Mouse (Mus musculus) hindbrain, embryonic 13.5 days (tissue): ENCODE data around the gene Meox1. TPM values are rescaled to one million over a fixed set of nuclear protein-coding genes. Genes with fewer than 3 reads are reported as not detected.

Experiments used
- ATAC-seq: fragments of 200-750 bp; cut with Nextera tagmentation; 2 replicates; pipeline ENCODE4 v1.8.0; 2017; ENCODE audit warnings: moderate TSS enrichment; ENCODE audit not compliant: low FRiP score
- H3K27ac ChIP-seq: fragments of 300-500 bp; sonication (generic); 2 replicates; pipeline ENCODE4 v1.5.1; 2015; ENCODE audit warnings: inconsistent platforms, mild to moderate bottlenecking, moderate library complexity
- H3K27me3 ChIP-seq: fragments of 300-500 bp; sonication (generic); 2 replicates; pipeline ENCODE4 v1.6.1; 2015; ENCODE audit warnings: mild to moderate bottlenecking, inconsistent platforms
- H3K36me3 ChIP-seq: fragments of 300-500 bp; sonication (generic); 2 replicates; pipeline ENCODE4 v1.6.1; 2015; ENCODE audit warnings: mild to moderate bottlenecking, inconsistent platforms
- H3K4me1 ChIP-seq: fragments of 300-500 bp; sonication (generic); replicated peaks from 2 replicates; pipeline ENCODE4 v1.6.1; 2015; ENCODE audit warnings: inconsistent platforms
- H3K4me2 ChIP-seq: fragments of 300-500 bp; sonication (generic); 2 replicates; pipeline ENCODE4 v1.6.1; 2015; ENCODE audit warnings: inconsistent platforms, mild to moderate bottlenecking, moderate library complexity
- H3K4me3 ChIP-seq: fragments of 300-500 bp; sonication (generic); 2 replicates; pipeline ENCODE4 v1.5.1; 2015; ENCODE audit warnings: mild to moderate bottlenecking, inconsistent platforms
- H3K9ac ChIP-seq: fragments of 300-500 bp; sonication (generic); 2 replicates; pipeline ENCODE4 v1.6.1; 2015; ENCODE audit warnings: mild to moderate bottlenecking, inconsistent platforms
- H3K9me3 ChIP-seq: fragments of 300-500 bp; sonication (generic); 2 replicates; pipeline ENCODE4 v1.6.1; 2016; ENCODE audit warnings: inconsistent platforms
- WGBS: fragments of 180-500 bp; shearing (Covaris S2); methylation state at CpG from one replicate; pipeline ENCODE4 v1.1.7; 2015; 5-methylcytosine and 5-hydroxymethylcytosine counted together
- polyA plus RNA-seq: library from polyadenylated mRNA; unstranded; fragments of >200 nt; fragmentation: Nextera tagmentation; extraction: Ambion mirVana; gene quantifications from 2 replicates; pipeline ENCODE4 v1.2.1, GENCODE M21; 2015

Meox1 gene
- polyA plus RNA-seq, 1 experiment from 2014 or later: 0.43 TPM

GRCm38 (mm10) chr11:101891451-101891850 is 2.7 kb downstream of the Meox1 start:
- Histone ChIP-seq H3K4me2 (peak overlapping the region; percentile 17; the same call in 1 of the 2 replicates), H3K27me3 (peaks cover 51% of the 10 kb centered on the region), H3K4me1 (peaks cover 29% of the 10 kb centered on the region), H3K27ac (no peak overlapping the region), H3K36me3 (no peaks in the 10 kb centered on the region), H3K9ac (no peak overlapping the region), H3K9me3 (no peaks in the 10 kb centered on the region), H3K4me3 (no peak overlapping the region)
- ATAC-seq: no peak
- 15% methylated on average over 11 of the region's 11 CpGs for WGBS

GRCm38 (mm10) chr11:101889781-101890180 is 4.4 kb downstream of the Meox1 start:
- peak overlapping the region; percentile 22 for H3K4me3 ChIP-seq
- H3K9ac ChIP-seq: peak overlapping the region; percentile 64
- no peaks in the 10 kb centered on the region for H3K9me3 ChIP-seq
- no peak overlapping the region for H3K27ac ChIP-seq
- peaks cover 29% of the 10 kb centered on the region for H3K4me1 ChIP-seq
- H3K27me3 ChIP-seq: peaks cover 39% of the 10 kb centered on the region
- no peaks in the 10 kb centered on the region for H3K36me3 ChIP-seq
- ATAC-seq: no peak
- WGBS: under 1% methylated on average over 13 of the region's 13 CpGs
- H3K4me2 ChIP-seq: peak overlapping the region; percentile 53

GRCm38 (mm10) chr11:101888820-101889219 is 5.4 kb downstream of the Meox1 start:
- Histone ChIP-seq H3K4me1 (peaks cover 25% of the 10 kb centered on the region), H3K27ac (no peak overlapping the region), H3K36me3 (no peaks in the 10 kb centered on the region), H3K9ac (no peak overlapping the region), H3K27me3 (peaks cover 30% of the 10 kb centered on the region), H3K4me3 (no peak overlapping the region), H3K4me2 (no peak overlapping the region), H3K9me3 (no peaks in the 10 kb centered on the region)
- WGBS: 67% methylated on average over 6 of the region's 6 CpGs
- ATAC-seq: no peak

- WGBS: 76% methylated on average over 12 of the region's 12 CpGs
- H3K9me3 ChIP-seq: no peaks in the 10 kb centered on the region
Measured at GRCm38 (mm10) chr11:101886436-101886835, 7.7 kb downstream of the Meox1 start.

GRCm38 (mm10) chr11:101885881-101886319 is 8.3 kb downstream of the Meox1 start:
- Histone ChIP-seq H3K4me2 (no peak overlapping the region), H3K4me1 (peaks cover 21% of the 10 kb centered on the region), H3K4me3 (no peak overlapping the region), H3K36me3 (no peaks in the 10 kb centered on the region), H3K27ac (no peak overlapping the region), H3K9me3 (no peaks in the 10 kb centered on the region), H3K27me3 (peaks cover 18% of the 10 kb centered on the region; the same call in 1 of the 2 replicates), H3K9ac (no peak overlapping the region)
- WGBS: 65% methylated on average over 6 of the region's 6 CpGs
- no peak for ATAC-seq

More at GRCm38 (mm10) chr11:101886436-101886835, 7.7 kb downstream of the Meox1 start:
- no peak for ATAC-seq
- Histone ChIP-seq H3K9ac (no peak overlapping the region), H3K4me2 (no peak overlapping the region), H3K4me3 (no peak overlapping the region), H3K27ac (0 out of 2 replicates have a peak overlapping the region, but pooled peaks have one; percentile 12), H3K4me1 (peaks cover 25% of the 10 kb centered on the region), H3K27me3 (peaks cover 18% of the 10 kb centered on the region; the same call in 1 of the 2 replicates), H3K36me3 (no peaks in the 10 kb centered on the region)

GRCm38 (mm10) chr11:101885232-101885631 is 8.9 kb downstream of the Meox1 start:
- H3K27me3 ChIP-seq: peaks cover 16% of the 10 kb centered on the region; the same call in 1 of the 2 replicates
- WGBS: 58% methylated on average over 6 of the region's 6 CpGs
- peaks cover 16% of the 10 kb centered on the region for H3K4me1 ChIP-seq
- no peak overlapping the region for H3K9ac ChIP-seq
- no peak for ATAC-seq
- H3K4me2 ChIP-seq: no peak overlapping the region
- H3K27ac ChIP-seq: no peak overlapping the region
- H3K4me3 ChIP-seq: no peak overlapping the region
- no peaks in the 10 kb centered on the region for H3K36me3 ChIP-seq
- H3K9me3 ChIP-seq: no peaks in the 10 kb centered on the region

- WGBS: 68% methylated on average over 2 of the region's 2 CpGs
- Histone ChIP-seq H3K36me3 (no peaks in the 10 kb centered on the region), H3K4me2 (no peak overlapping the region), H3K9ac (0 out of 2 replicates have a peak overlapping the region, but pooled peaks have one; percentile 3), H3K27me3 (peaks cover 16% of the 10 kb centered on the region; the same call in 1 of the 2 replicates), H3K4me1 (peaks cover 13% of the 10 kb centered on the region), H3K9me3 (no peaks in the 10 kb centered on the region), H3K4me3 (no peak overlapping the region), H3K27ac (no peak overlapping the region)
- ATAC-seq: no peak
Measured at GRCm38 (mm10) chr11:101883911-101884310, 10.3 kb downstream of the Meox1 start.

- H3K4me3 ChIP-seq: no peak overlapping the region
Measured at GRCm38 (mm10) chr11:101882500-101883290, 11.5 kb downstream of the Meox1 start.

GRCm38 (mm10) chr11:101881604-101882071 is 12.5 kb downstream of the Meox1 start:
- peak overlapping the region; percentile 50 for H3K4me2 ChIP-seq

More at GRCm38 (mm10) chr11:101882500-101883290, 11.5 kb downstream of the Meox1 start:
- peaks cover 16% of the 10 kb centered on the region; the same call in 1 of the 2 replicates for H3K27me3 ChIP-seq
- H3K9ac ChIP-seq: no peak overlapping the region
- no peaks in the 10 kb centered on the region for H3K36me3 ChIP-seq
- 80% methylated on average over 11 of the region's 11 CpGs for WGBS
- H3K4me2 ChIP-seq: no peak overlapping the region
- no peak overlapping the region for H3K27ac ChIP-seq
- H3K4me1 ChIP-seq: peaks cover 18% of the 10 kb centered on the region
- H3K9me3 ChIP-seq: no peaks in the 10 kb centered on the region
- no peak for ATAC-seq

GRCm38 (mm10) chr11:101881185-101881584 is 13.0 kb downstream of the Meox1 start:
- peaks cover 11% of the 10 kb centered on the region; the same call in 1 of the 2 replicates for H3K27me3 ChIP-seq
- H3K4me2 ChIP-seq: 0 out of 2 replicates have a peak overlapping the region, but pooled peaks have one; percentile 50
- H3K4me1 ChIP-seq: peaks cover 18% of the 10 kb centered on the region
- no peaks in the 10 kb centered on the region for H3K36me3 ChIP-seq
- H3K9me3 ChIP-seq: no peaks in the 10 kb centered on the region
- H3K27ac ChIP-seq: no peak overlapping the region
- H3K9ac ChIP-seq: no peak overlapping the region
- H3K4me3 ChIP-seq: no peak overlapping the region
- no peak for ATAC-seq
- 65% methylated on average over 7 of the region's 7 CpGs for WGBS

More at GRCm38 (mm10) chr11:101881604-101882071, 12.5 kb downstream of the Meox1 start:
- no peak for ATAC-seq
- Histone ChIP-seq H3K4me1 (peaks cover 18% of the 10 kb centered on the region), H3K27me3 (peaks cover 16% of the 10 kb centered on the region; the same call in 1 of the 2 replicates), H3K9ac (peak overlapping the region; percentile 63), H3K9me3 (no peaks in the 10 kb centered on the region), H3K4me3 (peak overlapping the region; percentile 7), H3K27ac (no peak overlapping the region), H3K36me3 (no peaks in the 10 kb centered on the region)
- WGBS: 4% methylated on average over 24 of the region's 24 CpGs

- Histone ChIP-seq H3K9ac (no peak overlapping the region), H3K36me3 (no peaks in the 10 kb centered on the region), H3K9me3 (no peaks in the 10 kb centered on the region), H3K27ac (no peak overlapping the region), H3K27me3 (peaks cover 11% of the 10 kb centered on the region; the same call in 1 of the 2 replicates), H3K4me3 (no peak overlapping the region), H3K4me2 (no peak overlapping the region), H3K4me1 (peaks cover 24% of the 10 kb centered on the region)
- no peak for ATAC-seq
- WGBS: 75% methylated on average over 4 of the region's 4 CpGs
Measured at GRCm38 (mm10) chr11:101879672-101880071, 14.5 kb downstream of the Meox1 start.

GRCm38 (mm10) chr11:101878696-101879095 is 15.5 kb downstream of the Meox1 start:
- ATAC-seq: no peak
- H3K9me3 ChIP-seq: no peaks in the 10 kb centered on the region
- H3K27me3 ChIP-seq: peaks cover 11% of the 10 kb centered on the region; the same call in 1 of the 2 replicates
- H3K4me1 ChIP-seq: peaks cover 28% of the 10 kb centered on the region
- H3K4me3 ChIP-seq: no peak overlapping the region
- WGBS: 55% methylated on average over 6 of the region's 6 CpGs
- no peak overlapping the region for H3K9ac ChIP-seq
- H3K27ac ChIP-seq: no peak overlapping the region
- H3K4me2 ChIP-seq: no peak overlapping the region
- no peaks in the 10 kb centered on the region for H3K36me3 ChIP-seq
